Mouse (Mus musculus) left cerebral cortex, postnatal 4 days (tissue): ENCODE data around the gene Gm3646. TPM values are rescaled to one million over a fixed set of nuclear protein-coding genes. Genes with fewer than 3 reads are reported as not detected.
A peak's percentile ranks its signal among the peaks of the same experiment; 100 is the strongest.

ENCODE experiments used
- DNase-seq: peaks from one replicate; pipeline ENCODE4 v3.0.0-alpha.2; 2022
- intact Hi-C: fragments of 180-260 bp; cut with DNase I; formaldehyde crosslinking; loops from one replicate; pipeline ENCODE4 v1.15.1; 2025
- total RNA-seq, 2 experiments: library from RNA; stranded (reverse); gene quantifications; 2 replicates each; pipeline ENCODE4 v1.2.3; 2021

Gm3646 gene
- not detected for total RNA-seq

DNA sequence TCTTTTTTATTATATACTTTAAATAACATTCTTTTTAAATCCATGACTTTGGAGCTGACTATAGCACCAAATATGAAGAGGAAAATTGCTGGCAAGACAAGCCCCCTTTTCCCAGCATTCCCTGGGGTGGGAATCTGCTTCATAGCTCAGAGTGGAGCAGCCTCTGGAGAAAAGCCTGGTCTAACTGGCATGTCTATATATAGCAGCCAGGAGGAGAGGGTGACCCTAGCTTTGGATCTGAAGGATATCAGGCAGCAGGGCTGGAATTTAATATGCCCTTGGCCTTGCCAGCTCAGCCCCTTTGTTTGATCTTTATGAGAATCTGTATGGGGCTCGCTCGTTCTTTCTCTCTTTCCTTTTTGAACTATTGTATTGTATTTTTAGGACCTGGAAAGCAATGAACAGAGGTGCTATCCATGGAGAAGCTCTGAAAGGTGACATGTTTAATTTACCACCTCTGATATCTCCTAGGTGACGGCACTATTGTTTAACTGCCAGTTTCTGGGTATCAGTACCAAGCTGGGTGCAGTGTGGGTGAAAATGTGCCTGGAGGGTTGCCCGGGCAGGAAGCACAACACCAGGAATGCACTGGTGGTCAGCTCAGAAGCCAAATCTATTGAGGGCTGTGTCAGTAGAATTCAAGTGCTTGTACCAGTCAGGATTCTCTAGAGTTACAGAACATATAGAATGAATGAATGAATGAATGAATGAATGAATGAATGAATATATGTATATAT lies at the start of gene Gm3646:
Gene Gm3646, minus strand, starts transcription at position 90 of the 737 bp plus-strand sequence.
- peak; percentile 57 for DNase-seq
- intact Hi-C loops = no loop called here

DNA sequence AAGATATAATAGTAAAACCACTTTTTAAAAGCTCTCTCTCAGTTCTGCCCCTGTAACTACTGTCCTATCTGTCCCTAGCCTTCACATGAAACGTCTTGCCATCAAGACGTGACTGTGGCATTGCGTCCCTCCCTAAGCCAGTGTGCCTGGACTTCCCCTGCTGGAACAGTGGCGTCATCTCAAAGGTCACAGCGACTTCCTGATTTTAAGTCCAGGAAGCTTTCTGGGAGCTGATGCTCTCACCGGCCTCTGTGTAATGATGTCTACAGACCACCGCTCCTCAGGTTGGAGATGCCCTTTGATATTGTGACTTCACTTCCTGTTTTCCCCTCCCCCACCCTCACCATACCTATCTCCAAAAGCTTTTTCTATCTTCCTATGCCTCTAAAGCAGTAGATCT lies 41.9 kb upstream of the Gm3646 start:
- intact Hi-C loops = no loop called here

GRCm38 (mm10) chr1:39846031-39846550 lies 41.0 kb upstream of the Gm3646 start:
- intact Hi-C loops = no loop called here

More for the DNA sequence above, 41.9 kb upstream of the Gm3646 start:
- no peak for DNase-seq

DNA sequence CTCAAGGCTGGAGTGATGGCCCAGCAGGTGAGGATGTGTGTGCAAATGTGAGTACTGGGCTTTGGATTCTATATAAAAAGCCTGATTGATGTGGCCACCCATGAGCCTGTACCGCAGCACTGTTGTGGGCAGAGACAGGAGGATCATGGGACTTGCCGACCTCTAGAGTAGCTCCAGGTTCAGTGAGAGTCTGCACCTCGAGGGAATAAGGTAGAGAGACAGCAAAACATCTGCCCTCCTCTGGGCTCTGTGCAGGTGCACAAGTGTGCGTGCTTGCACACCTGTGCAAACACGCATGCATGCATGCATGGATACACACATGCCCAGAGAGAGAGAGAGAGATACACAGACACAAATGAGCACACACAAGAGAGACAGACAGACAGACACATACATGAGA lies 38.2 kb upstream of the Gm3646 start:
- intact Hi-C loops = no loop called here
- DNase-seq = no peak

More at GRCm38 (mm10) chr1:39846031-39846550, 41.0 kb upstream of the Gm3646 start:
- DNase-seq = no peak

DNA sequence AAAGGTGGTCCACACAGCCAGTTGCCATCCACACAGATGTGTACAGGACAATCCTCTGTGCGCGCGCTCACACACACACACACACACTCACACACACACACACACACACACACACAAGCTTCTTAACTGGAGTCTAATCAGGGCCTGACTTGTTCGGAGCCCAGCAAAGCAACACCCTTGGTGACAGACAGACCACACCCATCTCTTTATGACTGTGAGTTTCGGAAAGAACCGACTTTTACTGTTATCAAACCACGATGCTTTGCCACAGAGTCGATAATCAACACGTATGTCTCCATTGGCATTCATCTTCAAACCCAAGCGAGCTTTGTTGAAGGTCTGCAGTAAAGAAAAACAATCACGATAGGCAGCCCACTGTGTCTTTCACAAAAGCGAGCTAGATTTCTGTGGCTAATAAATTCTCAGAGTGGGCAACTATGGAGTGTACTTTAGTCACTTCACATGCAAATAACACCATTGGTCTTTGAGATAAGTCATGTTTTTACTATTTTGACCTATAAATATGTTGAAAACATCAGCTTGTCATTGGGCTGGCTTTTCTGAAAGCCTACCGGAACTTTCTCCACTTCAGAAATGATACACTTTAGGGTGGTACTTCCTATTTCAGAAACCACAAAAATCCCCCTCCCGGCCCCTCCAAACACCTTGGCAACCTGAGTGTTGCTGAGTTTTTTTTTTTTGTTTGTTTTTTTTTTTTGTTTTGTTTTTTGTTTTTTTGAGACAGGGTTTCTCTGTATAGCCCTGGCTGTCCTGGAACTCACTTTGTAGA lies 37.3 kb upstream of the Gm3646 start:
- DNase-seq = no peak
- intact Hi-C loops = no loop called here

DNA sequence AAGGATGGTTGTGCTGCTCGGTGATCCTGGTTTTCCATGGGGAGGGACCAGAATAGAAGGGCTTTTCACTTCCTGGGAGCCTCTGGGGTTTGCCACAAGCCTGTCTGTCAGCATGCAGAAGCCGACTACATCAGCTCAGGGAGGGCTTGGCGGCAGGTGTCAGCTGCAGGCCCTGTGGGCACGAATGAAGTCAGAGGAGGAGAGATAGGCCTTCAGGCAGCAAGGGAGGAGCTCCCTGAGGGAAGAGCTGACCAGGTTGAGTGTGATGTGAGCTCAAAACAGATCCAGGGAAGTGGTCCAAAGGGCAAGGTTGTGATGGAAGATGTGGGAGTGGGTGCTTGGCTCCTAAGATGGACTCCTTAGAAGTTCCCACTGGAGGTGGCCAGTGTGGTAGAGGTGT lies 35.7 kb upstream of the Gm3646 start:
- intact Hi-C loops = no loop called here
- no peak for DNase-seq

GRCm38 (mm10) chr1:39839838-39840237 lies 34.7 kb upstream of the Gm3646 start:
- DNase-seq = no peak
- intact Hi-C loops = no loop called here

DNA sequence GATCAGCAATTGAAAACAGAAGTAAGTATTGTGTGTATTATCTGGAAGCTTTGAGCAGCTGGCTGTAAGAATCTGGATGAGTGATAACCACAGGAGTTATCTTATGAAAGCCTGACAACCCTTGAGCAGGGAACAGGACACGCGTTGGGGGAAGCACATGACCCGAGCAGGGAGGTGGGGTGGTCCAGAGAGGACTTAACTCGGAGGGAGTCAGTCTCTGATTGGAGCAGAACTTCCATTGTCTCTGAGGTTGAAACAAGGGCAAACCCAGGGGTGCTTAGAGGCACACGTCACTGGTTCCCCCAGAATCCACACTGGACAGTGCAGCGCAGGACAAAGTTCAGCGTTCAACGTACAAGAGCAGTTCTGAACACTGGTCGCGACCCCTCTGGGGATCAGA lies 34.1 kb upstream of the Gm3646 start:
- DNase-seq = peak; percentile 13
- intact Hi-C loops = no loop called here

- intact Hi-C loops = no loop called here
Observed at GRCm38 (mm10) chr1:39838487-39839169, 33.5 kb upstream of the Gm3646 start.

DNA sequence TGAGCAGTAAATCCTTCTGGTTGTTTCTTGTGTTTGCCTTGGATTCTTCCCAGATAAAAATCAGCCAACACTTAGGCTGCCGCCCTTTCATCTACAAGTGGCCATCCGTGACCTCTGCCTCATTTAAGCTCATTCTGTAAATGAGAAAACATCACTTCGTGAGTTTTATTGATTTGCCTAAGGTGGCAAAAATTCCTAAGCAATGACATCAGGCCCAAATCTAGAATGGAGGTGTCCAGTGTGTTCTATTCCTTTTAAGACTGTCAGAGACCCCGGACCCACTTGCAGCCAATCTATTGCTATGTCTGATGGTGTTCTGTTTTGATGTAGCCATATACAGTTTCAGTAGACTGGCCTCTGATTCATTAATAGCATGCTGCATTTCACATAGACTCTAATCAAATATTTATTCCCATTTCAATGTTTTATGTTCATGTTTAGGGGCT lies 26.5 kb upstream of the Gm3646 start:
- no peak for DNase-seq
- intact Hi-C loops = no loop called here

More at GRCm38 (mm10) chr1:39838487-39839169, 33.5 kb upstream of the Gm3646 start:
- DNase-seq = peak; percentile 64

DNA sequence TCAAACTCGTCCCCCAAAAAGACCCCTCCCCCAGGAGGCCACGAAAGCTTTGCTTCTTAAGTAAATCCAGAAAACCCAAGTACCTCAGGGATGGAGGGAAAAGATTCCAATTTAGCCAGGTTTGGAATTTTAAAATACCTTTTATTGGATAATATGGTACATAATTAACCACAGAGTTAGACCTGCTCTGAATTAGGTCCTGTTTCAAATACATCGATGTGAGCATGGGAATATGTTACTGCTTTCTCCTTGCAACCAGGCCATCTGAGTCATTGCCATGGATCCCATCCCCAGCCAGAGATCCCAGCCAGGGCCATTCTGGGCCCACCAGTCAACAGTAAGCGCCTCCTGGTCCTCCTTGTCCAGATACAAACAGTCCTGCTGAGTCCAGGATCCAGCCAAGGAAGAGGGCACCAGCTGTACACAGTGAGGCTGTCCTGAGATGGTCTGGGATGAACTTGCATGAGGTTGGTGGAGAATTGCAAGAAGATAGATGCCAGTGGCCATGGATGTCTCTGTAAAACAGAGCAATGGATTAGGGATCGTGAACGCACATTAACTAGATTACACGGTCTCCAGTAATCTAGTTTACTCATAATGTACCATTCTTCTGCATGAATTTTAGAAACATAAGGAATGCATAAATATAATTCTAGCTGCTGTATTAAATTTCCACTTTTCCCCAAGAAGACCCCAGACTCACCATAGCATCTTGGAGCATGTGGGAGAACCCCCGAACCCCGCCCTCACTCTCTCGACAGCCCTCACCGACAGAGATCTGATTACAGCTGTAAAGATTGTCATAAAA lies 25.9 kb upstream of the Gm3646 start:
- intact Hi-C loops = no loop called here

DNA sequence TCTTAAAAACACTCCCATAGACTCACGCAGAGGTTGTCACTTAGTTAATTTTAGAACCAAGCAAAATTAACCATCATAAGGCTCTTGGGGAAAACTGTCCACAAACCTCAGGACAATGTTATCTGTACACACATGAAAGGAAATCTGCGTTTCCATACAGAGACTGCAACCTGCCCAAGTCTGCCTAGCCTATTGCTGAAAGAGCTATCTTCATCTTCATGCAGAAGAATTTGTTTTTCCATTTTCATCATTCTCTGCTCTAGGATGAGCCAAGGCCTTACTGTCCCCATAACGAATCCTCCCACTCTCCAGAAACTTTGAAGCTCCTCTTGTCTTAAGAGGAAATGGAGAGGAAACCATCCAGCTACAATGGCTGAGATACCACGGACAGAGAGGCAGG lies 19.8 kb upstream of the Gm3646 start:
- intact Hi-C loops = no loop called here
- no peak for DNase-seq

More for the DNA sequence above, 25.9 kb upstream of the Gm3646 start:
- peak; percentile 16 for DNase-seq

GRCm38 (mm10) chr1:39824240-39824639 lies 19.1 kb upstream of the Gm3646 start:
- DNase-seq = no peak
- intact Hi-C loops = no loop called here

DNA sequence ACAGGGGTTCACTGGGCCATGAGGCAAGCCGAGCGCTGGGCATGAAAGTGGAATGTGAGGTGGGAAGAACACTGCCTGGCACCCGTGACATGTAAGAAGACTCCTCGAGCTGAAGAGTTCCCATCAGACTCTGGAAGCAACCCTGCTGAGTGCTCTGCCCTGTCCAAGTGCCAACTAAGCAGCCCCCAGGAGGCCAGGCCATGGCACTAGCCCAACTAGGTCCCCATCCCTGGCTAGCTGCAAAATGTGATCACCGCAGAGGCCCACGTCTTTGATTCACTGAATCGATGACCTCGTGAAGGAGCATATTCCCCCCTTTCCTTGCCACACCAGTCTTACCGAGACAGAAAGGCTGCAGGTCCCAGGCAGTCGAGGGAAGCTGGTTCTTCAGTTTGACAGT lies 14.5 kb upstream of the Gm3646 start:
- no peak for DNase-seq
- intact Hi-C loops = no loop called here

- intact Hi-C loops = no loop called here
- DNase-seq = no peak
Observed at GRCm38 (mm10) chr1:39815766-39816165, 10.6 kb upstream of the Gm3646 start.

DNA sequence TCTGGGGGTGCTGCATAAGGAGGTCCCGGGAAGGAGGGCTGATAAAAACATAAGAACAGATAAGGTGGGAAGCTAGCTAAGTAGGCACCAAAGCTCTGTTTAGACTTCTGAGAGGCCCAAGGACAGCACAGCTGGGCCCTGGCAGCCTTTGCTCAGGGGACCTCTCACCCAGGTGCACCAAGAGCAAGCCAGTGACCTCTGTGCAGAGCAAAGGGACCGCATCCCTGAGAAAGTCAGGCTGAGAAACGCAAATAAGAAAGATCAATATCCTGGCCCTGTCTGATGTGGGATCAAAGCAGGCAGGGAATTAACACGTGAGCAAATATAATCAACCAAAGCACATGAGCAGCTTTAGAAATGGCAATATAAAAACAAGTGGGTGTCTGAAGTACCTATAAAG lies 7.9 kb upstream of the Gm3646 start:
- intact Hi-C loops = no loop called here
- DNase-seq = no peak

- DNase-seq = no peak
- intact Hi-C loops = no loop called here
Observed at GRCm38 (mm10) chr1:39804789-39805188, 343 bp downstream of the Gm3646 start.

DNA sequence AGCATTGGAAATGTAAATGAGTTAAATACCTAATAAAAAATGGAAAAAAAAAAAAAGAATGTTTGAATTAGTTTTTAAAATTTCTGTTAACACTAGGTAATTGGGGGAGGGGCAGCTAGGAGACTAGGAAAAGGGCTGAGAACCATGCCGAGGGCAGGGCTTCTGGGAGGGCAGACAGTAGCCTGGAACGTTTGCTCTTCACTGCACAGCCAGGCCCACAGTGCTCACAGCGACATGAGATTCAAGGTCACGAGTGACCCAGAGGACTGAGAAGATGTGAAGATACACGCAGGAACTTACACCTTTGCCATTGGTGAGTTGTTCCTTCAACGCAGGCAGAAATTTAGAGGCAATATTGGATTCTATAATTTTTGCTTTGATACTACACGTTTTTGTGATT lies 2.2 kb downstream of the Gm3646 start:
- DNase-seq = no peak
- intact Hi-C loops = no loop called here

GRCm38 (mm10) chr1:39797496-39797895 lies 7.6 kb downstream of the Gm3646 start:
- intact Hi-C loops = no loop called here
- DNase-seq = no peak

DNA sequence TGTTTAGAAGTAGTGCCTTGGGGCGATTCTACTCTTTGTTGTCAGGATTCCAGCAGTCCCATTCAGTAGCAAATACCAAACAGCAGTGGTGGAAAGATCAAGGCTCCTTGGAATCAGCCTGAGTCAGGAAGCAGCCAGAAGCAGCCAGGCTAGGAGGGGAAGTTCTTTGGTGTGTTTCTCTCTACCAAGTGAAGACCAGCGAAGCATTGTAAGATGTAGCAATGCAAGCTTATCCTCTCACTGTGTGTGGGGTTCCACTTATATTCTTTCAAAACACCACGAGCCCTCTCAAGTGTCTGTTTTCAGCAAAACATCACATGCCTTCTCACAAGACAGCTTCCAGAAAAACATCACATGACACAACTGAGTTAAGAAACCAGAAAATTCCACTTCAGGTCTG lies 8.4 kb downstream of the Gm3646 start:
- intact Hi-C loops = no loop called here
- no peak for DNase-seq
